Mouse (Mus musculus): ENCODE results near the gene Gm37419. TPM values are rescaled to one million over a fixed set of nuclear protein-coding genes. Genes with fewer than 3 reads are reported as not detected.

Gene Gm37419
- total RNA-seq, 4 experiments from 2014 or later = not detected

GRCm38 (mm10) chr16:23979446-23979845, 8.8 kb upstream of the Gm37419 start:
- DNase-seq (ENCODE audit: low spot score) = peak; percentile 70

GRCm38 (mm10) chr16:23980201-23980870, 7.9 kb upstream of the Gm37419 start:
- DNase-seq (ENCODE audit: low spot score) = peak; percentile 33

GRCm38 (mm10) chr16:23980991-23981720, 7.1 kb upstream of the Gm37419 start:
- peak; percentile 26 for DNase-seq (ENCODE audit: low spot score)

GRCm38 (mm10) chr16:23981925-23982851, 6.1 kb upstream of the Gm37419 start:
- DNase-seq (ENCODE audit: low spot score) = peak; percentile 91

GRCm38 (mm10) chr16:23982891-23983588, 5.2 kb upstream of the Gm37419 start:
- peak; percentile 65 for DNase-seq (ENCODE audit: low spot score)

- DNase-seq (ENCODE audit: low spot score) = peak; percentile 93
These were observed 4.1 kb upstream of the Gm37419 start for GRCm38 (mm10) chr16:23984183-23984582.

- peak; percentile 56 for DNase-seq (ENCODE audit: low spot score)
These were observed 3.4 kb upstream of the Gm37419 start for GRCm38 (mm10) chr16:23984760-23985466.

GRCm38 (mm10) chr16:23985467-23985861, 2.8 kb upstream of the Gm37419 start:
- peak; percentile 44 for DNase-seq (ENCODE audit: low spot score)

GRCm38 (mm10) chr16:23986176-23986575, 2.1 kb upstream of the Gm37419 start:
- peak; percentile 35 for DNase-seq (ENCODE audit: low spot score)

- DNase-seq (ENCODE audit: low spot score) = peak; percentile 35
These were observed 1.4 kb upstream of the Gm37419 start for GRCm38 (mm10) chr16:23986871-23987270.

- no peak for DNase-seq (ENCODE audit: low spot score)
These were observed 733 bp upstream of the Gm37419 start for GRCm38 (mm10) chr16:23987341-23988156.

GRCm38 (mm10) chr16:23988157-23988465, 171 bp upstream of the Gm37419 start:
- DNase-seq (ENCODE audit: low spot score) = no peak

- peak; percentile 65 for DNase-seq (ENCODE audit: low spot score)
These were observed 1.2 kb downstream of the Gm37419 start for GRCm38 (mm10) chr16:23989209-23990160.

- peak; percentile 22 for DNase-seq (ENCODE audit: low spot score)
These were observed 2.1 kb downstream of the Gm37419 start for GRCm38 (mm10) chr16:23990161-23990970.

GRCm38 (mm10) chr16:23991170-23991569, 2.9 kb downstream of the Gm37419 start:
- DNase-seq (ENCODE audit: low spot score) = peak; percentile 87

- no peak for DNase-seq (ENCODE audit: low spot score)
These were observed 3.7 kb downstream of the Gm37419 start for GRCm38 (mm10) chr16:23991846-23992580.

All from heart, adult 8-10 months (tissue).